Mouse (Mus musculus) thymus, adult 2 months (tissue): Measurements from ENCODE around the gene Dmrtc1a. TPM values are rescaled to one million over a fixed set of nuclear protein-coding genes. Genes with fewer than 3 reads are reported as not detected.
"Not testable (repeated sequence)": the region's sequence is repeated elsewhere in the genome, so short reads cannot be mapped to it uniquely, and the experiment has no call there.

Experiments
- DNase-seq: peaks from one replicate; pipeline ENCODE4 v3.0.0; 2021
- H3K27ac ChIP-seq: fragments of 200-500 bp; 2 replicates; pipeline ENCODE4 v1.5.1; 2012; ENCODE audit warnings: low read length, control low read depth; ENCODE audit not compliant: control insufficient read depth, insufficient read depth
- H3K27me3 ChIP-seq: fragments of 200-500 bp; 2 replicates; pipeline ENCODE4 v1.6.1; 2012; ENCODE audit warnings: mild to moderate bottlenecking, low read length, moderate library complexity, mixed read lengths; ENCODE audit not compliant: control insufficient read depth, insufficient read depth
- H3K36me3 ChIP-seq: fragments of 200-500 bp; 2 replicates; pipeline ENCODE4 v1.6.1; 2012; ENCODE audit warnings: mild to moderate bottlenecking, low read length, moderate library complexity; ENCODE audit not compliant: control insufficient read depth, insufficient read depth
- H3K4me1 ChIP-seq: fragments of 200-500 bp; replicated peaks from 2 replicates; pipeline ENCODE4 v1.6.1; 2012; ENCODE audit warnings: low read length; ENCODE audit not compliant: control insufficient read depth, insufficient read depth
- H3K4me3 ChIP-seq: fragments of 200-500 bp; 2 replicates; pipeline ENCODE4 v1.5.1; 2012; ENCODE audit warnings: mild to moderate bottlenecking, low read length, control low read depth, moderate library complexity; ENCODE audit not compliant: control insufficient read depth, insufficient read depth
- CTCF ChIP-seq: fragments of 200-500 bp; IDR thresholded peaks from 2 replicates; pipeline ENCODE4 v1.5.1; 2012; ENCODE audit warnings: mild to moderate bottlenecking, control low read depth, low read length, moderate library complexity, borderline replicate concordance; ENCODE audit not compliant: control insufficient read depth, poor library complexity, insufficient read depth; ENCODE audit errors: extremely low read depth
- POLR2A ChIP-seq: fragments of 200-500 bp; IDR thresholded peaks from 2 replicates; pipeline ENCODE4 v1.6.1; 2012; ENCODE audit warnings: mild to moderate bottlenecking, low read length, control low read depth, moderate library complexity; ENCODE audit not compliant: control insufficient read depth, poor library complexity, insufficient read depth; ENCODE audit errors: extremely low read depth
- WGBS: fragments of 180-500 bp; shearing (Covaris S2); methylation state at CpG from one replicate; pipeline ENCODE4 v1.1.7; 2018; 5-methylcytosine and 5-hydroxymethylcytosine counted together
- polyA plus RNA-seq: library from polyadenylated mRNA; depleted of rRNA; stranded (reverse); fragments of >200 nt; gene quantifications from 2 replicates; pipeline ENCODE4 v1.2.3, GENCODE M21; 2012; rRNA removed

Dmrtc1a gene
- polyA plus RNA-seq, 1 experiment = 0.73 TPM

- Histone ChIP-seq H3K4me1 (no peaks in the 10 kb centered on the region), H3K27ac (no peak within 1 kb of the TSS), H3K4me3 (no peak within 1 kb of the TSS), H3K27me3 (no peaks in the 10 kb centered on the region), H3K36me3 (no peaks in the 10 kb centered on the region)
- no peak for TF ChIP-seq POLR2A
- TF ChIP-seq CTCF = no peak
- WGBS = 94% methylated on average over 6 of the region's 6 CpGs
- no peak for DNase-seq
These were observed 40.6 kb downstream of the Dmrtc1a start, which contains the start of gene 1700031F05Rik for GRCm38 (mm10) chrX:102867871-102868270. Gene 1700031F05Rik, minus strand, starts transcription at chrX:102867971.

- not testable (repeated sequence) for H3K27ac ChIP-seq, H3K36me3 ChIP-seq, H3K4me1 ChIP-seq, DNase-seq, H3K27me3 ChIP-seq, H3K4me3 ChIP-seq
- no CpG with 5 or more reads among the region's 13 CpGs for WGBS
These were observed 54.0 kb downstream of the Dmrtc1a start, which contains the start of gene Dmrtc1c2 for GRCm38 (mm10) chrX:102854516-102854915. Gene Dmrtc1c2, minus strand, starts transcription at chrX:102854616.

Other genes with a start within 250 kb of the Dmrtc1a start
- not detected in 2 replicates for gene Gm3880, start 221.7 kb downstream of the Dmrtc1a start, polyA plus RNA-seq
- not detected in 2 replicates for gene Gm9112, start 201.1 kb downstream of the Dmrtc1a start, polyA plus RNA-seq
- not detected in 2 replicates for gene Dmrtc1b, start 200.8 kb downstream of the Dmrtc1a start, polyA plus RNA-seq
- gene Dmrtc1c1, start 105.7 kb downstream of the Dmrtc1a start, polyA plus RNA-seq = not detected in 2 replicates
- gene Dmrtc1c2, start 54.1 kb downstream of the Dmrtc1a start, polyA plus RNA-seq = not detected in 2 replicates
- gene 1700031F05Rik, start 40.7 kb downstream of the Dmrtc1a start, polyA plus RNA-seq = 0.09 TPM in 1 of 2 replicates, not detected in the other
- not detected in 2 replicates for gene 1700011M02Rik, start 218 bp upstream of the Dmrtc1a start, polyA plus RNA-seq
- gene 1700018G05Rik, start 19.7 kb upstream of the Dmrtc1a start, polyA plus RNA-seq = 0.80 TPM in 1 of 2 replicates, not detected in the other